Mouse (Mus musculus): ENCODE results near the gene Gm18596. TPM values are rescaled to one million over a fixed set of nuclear protein-coding genes. Genes with fewer than 3 reads are reported as not detected.
"Not testable (repeated sequence)": the region's sequence is repeated elsewhere in the genome, so short reads cannot be mapped to it uniquely, and the experiment has no call there.

The Gm18596 gene
- polyA plus RNA-seq (2012) = not detected in 2 replicates

DNA sequence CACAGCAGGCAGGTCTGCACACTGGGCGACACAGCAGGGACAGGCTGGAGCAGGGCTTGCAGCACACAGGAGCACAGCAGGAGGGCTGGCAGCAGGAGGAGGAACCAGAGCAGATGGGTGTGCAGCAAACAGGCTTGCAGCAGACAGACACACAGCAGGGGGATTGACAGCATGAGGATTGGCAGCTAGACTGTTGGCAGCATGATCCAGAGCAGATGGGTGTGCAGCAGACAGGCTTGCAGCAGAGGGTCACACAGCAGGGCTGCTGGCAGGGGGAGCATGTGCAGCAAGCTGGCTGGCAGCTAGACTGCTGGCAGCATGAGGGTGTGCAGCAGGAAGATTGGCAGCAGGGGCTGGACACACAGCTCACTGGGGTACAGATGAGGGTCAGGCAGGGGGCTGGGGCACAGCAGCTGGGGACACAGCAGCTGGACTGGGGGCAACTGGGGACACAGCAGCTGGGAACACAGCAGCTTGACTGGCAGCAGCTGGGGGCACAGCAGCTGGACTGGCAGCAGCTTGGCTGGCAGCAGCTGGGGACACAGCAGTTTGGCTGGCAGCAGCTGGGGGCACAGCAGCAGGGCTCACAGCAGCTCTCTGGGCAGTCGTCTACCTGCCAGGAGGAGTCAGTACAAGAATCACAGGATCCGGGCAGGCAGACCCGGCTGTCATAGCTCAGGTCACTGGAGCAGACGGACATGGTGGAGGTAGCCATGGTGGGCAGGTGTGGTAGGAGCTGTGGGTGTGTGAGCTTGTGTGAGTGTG, at the start of gene Gm18596:
Gene Gm18596, minus strand, starts transcription at position 715 of the 765 bp plus-strand sequence.
- TF ChIP-seq GATA1 (IDR thresholded peaks at IDR 0.05; ENCODE audit: low read length) = not testable (repeated sequence)

DNA sequence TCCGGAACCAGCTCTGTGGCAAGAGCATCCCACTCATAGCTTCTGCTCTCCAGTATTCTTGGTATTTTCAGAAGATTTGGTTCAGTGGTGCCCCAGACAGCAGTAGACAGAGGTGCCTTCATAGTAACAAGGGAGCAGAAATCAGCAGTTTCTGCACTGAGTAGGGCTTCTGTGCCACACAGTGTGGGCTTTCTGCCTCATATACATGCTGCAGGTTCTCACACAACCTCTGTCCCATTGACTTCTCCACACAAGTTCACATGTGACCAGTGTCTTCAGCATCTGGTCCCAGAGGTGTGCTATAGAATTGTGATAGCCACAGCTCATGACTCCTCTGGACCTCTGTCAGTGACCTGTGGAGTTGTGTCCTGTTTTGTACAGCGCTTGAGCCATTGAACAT, 46.2 kb upstream of the Gm18596 start:
- TF ChIP-seq GATA1 (IDR thresholded peaks at IDR 0.05; ENCODE audit: low read length) = no peak

DNA sequence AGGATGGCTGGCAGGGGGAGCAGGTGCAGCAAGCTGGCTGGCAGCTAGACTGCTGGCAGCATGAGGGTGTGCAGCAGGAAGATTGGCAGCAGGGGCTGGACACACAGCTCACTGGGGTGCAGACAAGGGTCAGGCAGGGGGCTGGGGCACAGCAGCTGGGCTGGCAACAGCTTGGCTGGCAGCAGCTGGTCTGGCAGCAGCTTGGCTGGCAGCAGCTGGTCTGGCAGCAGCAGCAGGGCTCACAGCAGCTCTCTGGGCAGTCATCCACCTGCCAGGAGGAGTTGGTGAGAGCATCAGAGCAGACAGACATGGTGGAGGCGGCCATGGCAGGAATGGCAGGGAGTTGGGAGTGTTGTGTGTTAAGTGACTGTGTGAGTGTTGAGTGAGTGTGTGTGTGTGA, 45.4 kb upstream of the Gm18596 start, which contains the start of gene Gm7137:
Gene Gm7137, minus strand, starts transcription at position 325 of the 400 bp plus-strand sequence.
- not testable (repeated sequence) for TF ChIP-seq GATA1 (IDR thresholded peaks at IDR 0.05; ENCODE audit: low read length)

DNA sequence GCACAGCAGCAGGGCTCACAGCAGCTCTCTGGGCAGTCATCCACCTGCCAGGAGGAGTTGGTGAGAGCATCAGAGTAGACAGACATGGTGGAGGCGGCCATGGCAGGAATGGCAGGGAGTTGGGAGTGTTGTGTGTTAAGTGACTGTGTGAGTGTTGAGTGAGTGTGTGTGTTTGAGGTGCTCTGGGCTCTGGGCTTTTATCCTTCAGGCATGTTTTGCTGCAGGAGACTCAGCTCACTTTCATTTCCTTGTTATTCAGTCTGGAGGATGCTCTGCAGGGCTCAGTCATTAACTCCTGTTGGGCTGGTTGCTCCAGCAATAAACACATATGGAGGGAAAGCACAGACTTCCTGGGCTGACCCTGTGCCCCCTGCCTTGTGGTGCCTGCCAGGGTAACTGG, 40.0 kb upstream of the Gm18596 start, which contains the start of gene Gm3250:
Gene Gm3250, minus strand, starts transcription at position 101 of the 400 bp plus-strand sequence.
- not testable (repeated sequence) for TF ChIP-seq GATA1 (IDR thresholded peaks at IDR 0.05; ENCODE audit: low read length)

DNA sequence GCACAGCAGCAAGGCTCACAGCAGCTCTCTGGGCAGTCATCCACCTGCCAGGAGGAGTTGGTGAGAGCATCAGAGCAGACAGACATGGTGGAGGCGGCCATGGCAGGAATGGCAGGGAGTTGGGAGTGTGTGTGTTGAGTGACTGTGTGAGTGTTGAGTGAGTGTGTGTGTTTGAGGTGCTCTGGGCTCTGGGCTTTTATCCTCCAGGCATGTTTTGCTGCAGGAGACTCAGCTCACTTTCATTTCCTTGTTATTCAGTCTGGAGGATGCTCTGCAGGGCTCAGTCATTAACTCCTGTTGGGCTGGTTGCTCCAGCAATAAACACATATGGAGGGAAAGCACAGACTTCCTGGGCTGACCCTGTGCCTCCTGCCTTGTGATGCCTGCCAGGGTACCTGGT, 34.4 kb upstream of the Gm18596 start, which contains the start of gene Gm7138:
Gene Gm7138, minus strand, starts transcription at position 101 of the 400 bp plus-strand sequence.
- not testable (repeated sequence) for TF ChIP-seq GATA1 (IDR thresholded peaks at IDR 0.05; ENCODE audit: low read length)

DNA sequence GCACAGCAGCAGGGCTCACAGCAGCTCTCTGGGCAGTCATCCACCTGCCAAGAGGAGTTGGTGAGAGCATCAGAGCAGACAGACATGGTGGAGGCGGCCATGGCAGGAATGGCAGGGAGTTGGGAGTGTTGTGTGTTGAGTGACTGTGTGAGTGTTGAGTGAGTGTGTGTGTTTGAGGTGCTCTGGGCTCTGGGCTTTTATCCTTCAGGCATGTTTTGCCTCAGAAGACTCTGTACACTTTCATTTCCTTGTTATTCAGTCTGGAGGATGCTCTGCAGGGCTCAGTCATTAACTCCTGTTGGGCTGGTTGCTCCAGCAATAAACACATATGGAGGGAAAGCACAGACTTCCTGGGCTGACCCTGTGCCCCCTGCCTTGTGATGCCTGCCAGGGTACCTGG, 28.8 kb upstream of the Gm18596 start, which contains the start of gene Gm3238:
Gene Gm3238, minus strand, starts transcription at position 101 of the 400 bp plus-strand sequence.
- not testable (repeated sequence) for TF ChIP-seq GATA1 (IDR thresholded peaks at IDR 0.05; ENCODE audit: low read length)

DNA sequence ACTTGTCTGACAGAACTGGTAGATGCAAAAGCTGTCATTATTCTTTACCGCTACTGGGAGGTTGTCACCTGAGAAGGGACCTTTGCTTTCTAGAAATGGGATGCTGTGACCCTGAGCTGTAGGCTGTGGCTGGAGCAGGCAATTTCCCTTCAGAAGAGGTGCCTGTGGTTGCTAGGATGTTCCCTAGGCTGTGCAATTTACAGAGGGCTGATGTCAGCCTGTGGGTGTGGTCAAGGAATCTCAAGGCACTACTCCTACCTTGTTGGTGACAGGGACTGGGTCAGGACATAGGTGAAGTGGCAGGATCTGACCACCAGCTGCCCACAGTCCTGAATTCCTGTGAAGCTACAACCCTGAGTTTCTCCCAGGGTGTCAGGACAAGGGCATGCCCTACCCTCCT, 27.3 kb upstream of the Gm18596 start:
- TF ChIP-seq GATA1 (IDR thresholded peaks at IDR 0.05; ENCODE audit: low read length) = no peak

DNA sequence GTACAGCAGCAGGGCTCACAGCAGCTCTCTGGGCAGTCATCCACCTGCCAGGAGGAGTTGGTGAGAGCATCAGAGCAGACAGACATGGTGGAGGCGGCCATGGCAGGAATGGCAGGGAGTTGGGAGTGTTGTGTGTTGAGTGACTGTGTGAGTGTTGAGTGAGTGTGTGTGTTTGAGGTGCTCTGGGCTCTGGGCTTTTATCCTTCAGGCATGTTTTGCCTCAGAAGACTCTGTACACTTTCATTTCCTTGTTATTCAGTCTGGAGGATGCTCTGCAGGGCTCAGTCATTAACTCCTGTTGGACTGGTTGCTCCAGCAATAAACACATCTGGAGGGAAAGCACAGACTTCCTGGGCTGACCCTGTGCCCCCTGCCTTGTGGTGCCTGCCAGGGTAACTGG, 17.1 kb upstream of the Gm18596 start, which contains the start of gene Gm3233:
Gene Gm3233, minus strand, starts transcription at position 101 of the 400 bp plus-strand sequence.
- not testable (repeated sequence) for TF ChIP-seq GATA1 (IDR thresholded peaks at IDR 0.05; ENCODE audit: low read length)

DNA sequence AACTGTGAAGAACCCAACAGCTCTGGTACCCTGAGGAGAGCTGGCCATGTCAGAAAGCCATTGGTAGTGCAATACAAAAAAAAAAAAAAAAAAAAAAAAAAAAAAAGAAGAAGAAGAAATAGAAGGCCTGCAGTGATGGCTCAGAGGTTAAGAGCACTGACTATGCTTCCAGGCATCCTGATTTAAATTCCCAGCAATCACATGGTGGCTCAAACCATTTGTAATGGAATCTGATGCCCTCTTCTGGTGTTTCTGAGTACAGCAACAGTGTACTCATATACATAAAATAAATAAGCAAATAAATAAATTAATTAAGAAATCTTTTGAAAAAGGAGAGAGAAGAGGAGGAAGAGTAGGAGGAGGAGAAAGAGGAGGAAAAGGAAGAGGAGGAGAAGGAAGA, 11.0 kb upstream of the Gm18596 start:
- TF ChIP-seq GATA1 (IDR thresholded peaks at IDR 0.05; ENCODE audit: low read length) = no peak

DNA sequence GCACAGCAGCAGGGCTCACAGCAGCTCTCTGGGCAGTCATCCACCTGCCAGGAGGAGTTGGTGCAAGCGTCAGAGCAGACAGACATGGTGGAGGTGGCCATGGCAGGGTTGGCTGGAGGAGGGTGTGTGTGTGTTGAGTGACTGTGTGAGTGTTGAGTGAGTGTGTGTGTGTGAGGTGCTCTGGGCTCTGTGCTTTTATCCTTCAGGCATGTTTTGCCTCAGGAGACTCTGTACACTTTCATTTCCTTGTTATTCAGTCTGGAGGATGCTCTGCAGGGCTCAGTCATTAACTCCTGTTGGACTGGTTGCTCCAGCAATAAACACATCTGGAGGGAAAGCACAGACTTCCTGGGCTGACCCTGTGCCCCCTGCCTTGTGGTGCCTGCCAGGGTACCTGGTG, 8.8 kb upstream of the Gm18596 start, which contains the start of gene Gm9736:
Gene Gm9736, minus strand, starts transcription at position 101 of the 400 bp plus-strand sequence.
- not testable (repeated sequence) for TF ChIP-seq GATA1 (IDR thresholded peaks at IDR 0.05; ENCODE audit: low read length)

DNA sequence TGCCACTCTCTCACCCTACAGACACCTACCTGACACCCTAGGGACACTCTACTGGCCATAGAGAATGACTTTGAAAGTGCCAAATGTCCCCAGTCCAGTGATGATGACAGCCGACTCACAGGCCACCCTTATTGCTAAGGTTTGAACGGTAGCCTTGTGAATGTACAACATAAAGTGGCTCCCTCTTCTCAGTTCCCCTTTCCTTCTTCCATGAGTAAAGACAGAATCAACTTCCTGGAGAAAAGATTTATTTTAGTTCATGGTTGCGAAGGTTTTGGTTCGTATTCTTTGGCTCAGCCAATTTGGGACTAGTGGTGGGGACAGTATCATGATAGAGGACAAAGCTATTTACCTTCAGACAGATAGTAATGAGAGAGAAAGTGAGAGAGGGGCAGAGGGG, 3.5 kb downstream of the Gm18596 start:
- TF ChIP-seq GATA1 (IDR thresholded peaks at IDR 0.05; ENCODE audit: low read length) = no peak

DNA sequence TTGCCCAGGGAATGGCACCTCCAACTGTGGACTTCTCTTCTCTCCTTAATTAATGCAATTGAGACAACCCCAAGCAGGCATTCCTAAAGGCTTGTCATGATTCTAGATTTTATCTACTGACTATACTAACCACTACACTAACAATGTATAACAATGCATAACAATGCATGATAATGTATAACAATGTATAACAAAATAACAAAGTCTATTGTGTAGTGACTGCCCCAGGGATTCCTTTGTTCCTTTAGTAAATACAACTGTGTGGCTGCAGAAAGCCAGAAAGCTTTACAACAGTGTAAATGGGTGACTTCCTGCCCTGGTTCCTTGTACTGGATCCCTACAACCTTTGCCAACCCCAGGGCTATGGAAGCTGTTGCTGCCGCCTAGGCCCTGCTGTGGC, 6.5 kb downstream of the Gm18596 start:
- TF ChIP-seq GATA1 (IDR thresholded peaks at IDR 0.05; ENCODE audit: low read length) = no peak

DNA sequence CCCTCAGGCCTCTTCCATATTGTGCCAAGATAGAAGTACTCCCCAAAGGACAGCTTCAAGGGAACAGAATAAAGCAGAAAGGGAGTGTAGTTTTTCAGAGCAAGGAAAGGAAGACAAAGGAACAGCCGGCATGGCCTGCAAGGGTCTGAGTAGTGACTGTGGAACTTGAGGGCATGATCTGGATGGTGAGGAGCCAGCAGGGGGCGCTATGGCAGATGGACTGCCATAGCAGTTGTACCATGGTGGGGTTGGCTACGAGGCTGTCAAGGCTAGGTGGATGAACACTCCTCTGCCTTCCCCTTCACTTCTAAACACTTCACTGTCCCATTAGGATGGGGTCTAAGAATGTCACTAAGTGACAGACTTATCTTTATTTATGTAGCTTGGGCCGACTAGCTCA, 13.2 kb downstream of the Gm18596 start:
- TF ChIP-seq GATA1 (IDR thresholded peaks at IDR 0.05; ENCODE audit: low read length) = no peak

DNA sequence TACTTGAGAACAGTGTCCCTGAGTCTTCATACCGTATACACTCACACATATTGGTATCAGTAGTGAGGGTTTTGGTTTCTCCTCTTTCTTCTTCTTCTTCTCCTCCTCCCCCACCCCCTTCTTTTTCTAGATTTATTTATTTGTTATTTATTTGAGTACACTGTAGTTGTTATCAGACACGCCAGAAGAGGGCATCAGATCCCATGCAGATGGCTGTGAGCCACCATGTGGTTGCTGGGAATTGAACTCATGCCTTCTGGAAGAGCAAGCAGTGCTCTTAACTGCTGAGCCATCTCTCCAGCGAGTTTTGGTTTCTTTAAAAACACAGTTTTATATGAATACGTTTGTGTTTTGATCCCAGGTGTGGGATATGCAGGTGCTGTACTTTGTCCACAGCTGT, 14.2 kb downstream of the Gm18596 start:
- no peak for TF ChIP-seq GATA1 (IDR thresholded peaks at IDR 0.05; ENCODE audit: low read length)

DNA sequence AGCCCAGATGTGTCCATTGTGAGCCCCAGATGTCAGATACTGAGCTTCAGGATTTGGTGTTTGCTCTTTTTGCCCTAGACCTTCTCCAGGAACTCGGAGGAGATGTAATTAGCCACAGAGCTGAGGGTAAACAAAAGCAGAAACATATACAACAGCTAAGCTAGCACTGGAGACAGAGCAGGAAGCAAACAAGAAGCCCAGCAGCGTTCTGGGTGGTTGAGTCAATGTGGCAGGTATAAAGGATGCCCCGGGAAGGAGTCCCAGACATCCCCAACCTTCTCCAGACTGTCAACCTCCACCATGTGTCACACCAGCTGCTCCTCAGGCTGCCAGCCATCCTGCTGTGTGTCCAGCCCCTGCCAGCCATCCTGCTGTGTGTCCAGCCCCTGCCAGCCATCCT, 16.3 kb downstream of the Gm18596 start, which contains the start of gene Gm10100:
Gene Gm10100, plus strand, starts transcription at position 301 of the 400 bp plus-strand sequence.
- no peak for TF ChIP-seq GATA1 (IDR thresholded peaks at IDR 0.05; ENCODE audit: low read length)

DNA sequence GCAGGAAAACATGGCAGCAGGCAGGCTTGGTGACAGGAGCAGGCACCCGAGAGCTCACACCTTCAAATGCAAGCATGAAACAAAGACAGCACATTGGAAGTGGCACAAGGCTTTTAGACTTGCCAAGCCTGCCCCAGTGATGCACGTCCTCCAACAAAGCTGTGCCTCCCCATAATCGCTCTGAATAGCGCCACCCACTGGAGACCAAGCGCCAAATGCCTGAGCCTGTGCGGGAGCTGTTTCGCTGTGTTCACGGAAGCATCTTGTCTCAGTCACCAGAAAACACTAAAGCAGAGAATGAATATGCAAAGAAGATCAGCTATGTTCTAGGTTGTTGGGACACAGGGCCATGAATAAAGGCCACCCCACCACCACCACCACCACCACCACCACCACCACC, 17.6 kb downstream of the Gm18596 start:
- no peak for TF ChIP-seq GATA1 (IDR thresholded peaks at IDR 0.05; ENCODE audit: low read length)

DNA sequence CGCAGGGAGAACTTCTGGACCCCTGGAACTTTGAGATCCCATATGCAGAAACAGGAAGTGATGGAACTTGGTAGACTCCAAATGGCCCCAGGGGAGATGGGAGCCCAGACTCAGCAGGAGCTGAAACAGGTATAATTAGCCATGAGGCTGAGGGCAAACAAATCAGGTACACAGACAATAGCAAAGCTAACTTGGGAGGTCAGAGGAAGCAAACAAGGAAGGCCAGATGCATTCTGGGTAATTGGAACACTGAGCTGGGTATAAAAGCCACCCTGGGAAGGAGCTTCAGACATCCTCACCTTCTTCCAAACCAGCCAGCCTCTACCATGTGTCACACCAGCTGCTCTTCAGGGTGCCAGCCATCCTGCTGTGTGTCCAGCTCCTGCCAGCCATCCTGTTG, 22.1 kb downstream of the Gm18596 start, which contains the start of gene Krtap12-1:
Gene Krtap12-1, plus strand, starts transcription at position 301 of the 400 bp plus-strand sequence.
- not testable (repeated sequence) for TF ChIP-seq GATA1 (IDR thresholded peaks at IDR 0.05; ENCODE audit: low read length)
